Mouse (Mus musculus): ENCODE measurements at regions not wholly inside any gene's neighbourhood (a gene's known extent, or its start where the extent isn't known, plus 50 kb on each side); places are given as distances from the start of the nearest gene placed in this dataset.

- H3K27ac ChIP-seq (ENCODE audit: control insufficient read depth, insufficient read depth, low read length): no peak overlapping the region
- 81% methylated on average over 2 of the region's 2 CpGs for WGBS
- no peak for DNase-seq
- no peaks in the 10 kb centered on the region for H3K27me3 ChIP-seq (ENCODE audit: control insufficient read depth, insufficient read depth, low read length)
- H3K4me3 ChIP-seq (ENCODE audit: control insufficient read depth, insufficient read depth, low read length): no peak overlapping the region
- no peaks in the 10 kb centered on the region for H3K36me3 ChIP-seq (ENCODE audit: control insufficient read depth, insufficient read depth, low read length)
- no peaks in the 10 kb centered on the region for H3K4me1 ChIP-seq (replicated peaks; ENCODE audit: control insufficient read depth, insufficient read depth, low read length)
- TF ChIP-seq POLR2A (IDR thresholded peaks at IDR 0.05; ENCODE audit: control insufficient read depth, extremely low read depth, insufficient read depth, low read length, poor library complexity) (no peak), CTCF (IDR thresholded peaks at IDR 0.05; ENCODE audit: borderline replicate concordance, control insufficient read depth, extremely low read depth, insufficient read depth, low read length, poor library complexity) (no peak)
Observed at GRCm38 (mm10) chr2:75357516-75357915, 301.5 kb upstream of the Hnrnpa3 start.

GRCm38 (mm10) chr2:75360936-75361335 lies 298.1 kb upstream of the Hnrnpa3 start:
- WGBS: 89% methylated on average over 3 of the region's 3 CpGs
- no peaks in the 10 kb centered on the region for H3K36me3 ChIP-seq (ENCODE audit: control insufficient read depth, insufficient read depth, low read length)
- no peak for DNase-seq
- no peaks in the 10 kb centered on the region for H3K27me3 ChIP-seq (ENCODE audit: control insufficient read depth, insufficient read depth, low read length)
- TF ChIP-seq CTCF (IDR thresholded peaks at IDR 0.05; ENCODE audit: borderline replicate concordance, control insufficient read depth, extremely low read depth, insufficient read depth, low read length, poor library complexity): no peak
- no peak overlapping the region for H3K27ac ChIP-seq (ENCODE audit: control insufficient read depth, insufficient read depth, low read length)
- no peak overlapping the region for H3K4me3 ChIP-seq (ENCODE audit: control insufficient read depth, insufficient read depth, low read length)
- no peaks in the 10 kb centered on the region for H3K4me1 ChIP-seq (replicated peaks; ENCODE audit: control insufficient read depth, insufficient read depth, low read length)

DNA sequence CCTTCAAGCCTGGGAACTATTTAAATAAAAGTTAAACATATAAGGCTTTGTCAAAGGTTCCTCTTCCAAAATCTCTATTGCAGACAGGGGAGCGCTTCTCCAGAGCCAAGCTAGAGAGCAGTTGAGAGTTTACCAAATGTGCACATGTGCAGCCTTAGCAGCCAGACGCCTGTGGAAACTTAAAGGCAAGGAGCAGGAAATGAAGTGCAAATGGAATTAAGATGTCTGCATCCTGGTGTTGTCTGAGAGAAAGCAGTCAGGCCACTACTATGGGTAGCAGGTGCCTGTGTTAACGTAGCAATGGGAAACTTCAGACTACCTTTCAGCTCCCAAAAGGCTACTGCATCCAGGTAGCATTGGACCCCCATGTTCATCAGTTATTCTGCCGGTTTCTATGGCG lies 282.4 kb upstream of the Hnrnpa3 start:
- no peak for DNase-seq
- no peaks in the 10 kb centered on the region for H3K4me1 ChIP-seq (replicated peaks; ENCODE audit: control insufficient read depth, insufficient read depth, low read length)
- no peak overlapping the region for H3K4me3 ChIP-seq (ENCODE audit: control insufficient read depth, insufficient read depth, low read length)
- no peaks in the 10 kb centered on the region for H3K27me3 ChIP-seq (ENCODE audit: control insufficient read depth, insufficient read depth, low read length)
- no peak for TF ChIP-seq CTCF (IDR thresholded peaks at IDR 0.05; ENCODE audit: borderline replicate concordance, control insufficient read depth, extremely low read depth, insufficient read depth, low read length, poor library complexity)
- no peak for TF ChIP-seq POLR2A (IDR thresholded peaks at IDR 0.05; ENCODE audit: control insufficient read depth, extremely low read depth, insufficient read depth, low read length, poor library complexity)
- 93% methylated on average over 5 of the region's 5 CpGs for WGBS
- H3K36me3 ChIP-seq (ENCODE audit: control insufficient read depth, insufficient read depth, low read length): no peaks in the 10 kb centered on the region
- no peak overlapping the region for H3K27ac ChIP-seq (ENCODE audit: control insufficient read depth, insufficient read depth, low read length)

DNA sequence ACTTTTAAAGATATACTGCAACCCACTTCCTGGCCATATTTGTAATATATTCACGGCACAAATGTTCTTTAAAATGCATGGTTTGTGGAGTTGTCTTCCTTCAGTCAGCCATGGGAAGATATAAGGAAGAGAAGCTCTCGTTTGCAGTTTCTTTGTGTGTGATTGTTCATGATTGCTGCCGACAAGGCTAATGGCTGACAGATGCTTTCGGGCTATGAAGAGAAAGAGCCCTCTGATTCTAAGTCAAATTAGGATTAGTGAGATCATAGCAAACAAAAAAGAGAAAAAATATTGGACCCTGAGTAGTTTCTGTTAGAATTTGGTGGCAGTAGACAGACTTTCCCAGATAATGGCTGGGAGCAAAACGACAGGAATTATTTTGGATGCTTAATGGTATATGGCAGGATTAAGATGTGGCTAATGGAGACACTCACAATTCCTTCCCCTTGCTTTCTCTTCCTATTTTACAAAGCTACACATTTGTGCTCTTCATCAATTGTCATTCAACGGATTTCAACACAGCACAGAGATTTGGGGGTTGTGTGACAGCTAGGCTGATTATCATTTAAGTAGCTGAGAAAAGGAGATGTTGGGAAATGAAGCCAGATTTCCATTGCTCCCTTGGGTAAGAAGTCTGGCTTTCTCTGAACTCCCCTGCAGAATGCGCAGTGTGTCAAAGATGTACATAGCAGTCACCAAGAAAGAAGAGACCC lies 273.4 kb upstream of the Hnrnpa3 start:
- no peaks in the 10 kb centered on the region for H3K4me1 ChIP-seq (replicated peaks; ENCODE audit: control insufficient read depth, insufficient read depth, low read length)
- no peak overlapping the region for H3K4me3 ChIP-seq (ENCODE audit: control insufficient read depth, insufficient read depth, low read length)
- no peak for DNase-seq
- no peaks in the 10 kb centered on the region for H3K36me3 ChIP-seq (ENCODE audit: control insufficient read depth, insufficient read depth, low read length)
- 83% methylated on average over 7 of the region's 7 CpGs for WGBS
- no peak overlapping the region for H3K27ac ChIP-seq (ENCODE audit: control insufficient read depth, insufficient read depth, low read length)
- TF ChIP-seq CTCF (IDR thresholded peaks at IDR 0.05; ENCODE audit: borderline replicate concordance, control insufficient read depth, extremely low read depth, insufficient read depth, low read length, poor library complexity) (no peak), POLR2A (IDR thresholded peaks at IDR 0.05; ENCODE audit: control insufficient read depth, extremely low read depth, insufficient read depth, low read length, poor library complexity) (no peak)
- no peaks in the 10 kb centered on the region for H3K27me3 ChIP-seq (ENCODE audit: control insufficient read depth, insufficient read depth, low read length)

- no peaks in the 10 kb centered on the region for H3K36me3 ChIP-seq (ENCODE audit: control insufficient read depth, insufficient read depth, low read length)
Observed at GRCm38 (mm10) chr2:75386636-75387035, 272.4 kb upstream of the Hnrnpa3 start.

GRCm38 (mm10) chr2:75392041-75392440 lies 267.0 kb upstream of the Hnrnpa3 start:
- Histone ChIP-seq H3K4me1 (replicated peaks; ENCODE audit: control insufficient read depth, insufficient read depth, low read length) (no peaks in the 10 kb centered on the region), H3K27me3 (ENCODE audit: control insufficient read depth, insufficient read depth, low read length) (no peaks in the 10 kb centered on the region), H3K4me3 (ENCODE audit: control insufficient read depth, insufficient read depth, low read length) (no peak overlapping the region), H3K27ac (ENCODE audit: control insufficient read depth, insufficient read depth, low read length) (no peak overlapping the region), H3K36me3 (ENCODE audit: control insufficient read depth, insufficient read depth, low read length) (no peaks in the 10 kb centered on the region)
- DNase-seq: no peak
- TF ChIP-seq CTCF (IDR thresholded peaks at IDR 0.05; ENCODE audit: borderline replicate concordance, control insufficient read depth, extremely low read depth, insufficient read depth, low read length, poor library complexity): no peak
- TF ChIP-seq POLR2A (IDR thresholded peaks at IDR 0.05; ENCODE audit: control insufficient read depth, extremely low read depth, insufficient read depth, low read length, poor library complexity): no peak
- 96% methylated on average over 3 of the region's 3 CpGs for WGBS

More at GRCm38 (mm10) chr2:75386636-75387035, 272.4 kb upstream of the Hnrnpa3 start:
- TF ChIP-seq CTCF (IDR thresholded peaks at IDR 0.05; ENCODE audit: borderline replicate concordance, control insufficient read depth, extremely low read depth, insufficient read depth, low read length, poor library complexity): no peak
- Histone ChIP-seq H3K27me3 (ENCODE audit: control insufficient read depth, insufficient read depth, low read length) (no peaks in the 10 kb centered on the region), H3K27ac (ENCODE audit: control insufficient read depth, insufficient read depth, low read length) (no peak overlapping the region), H3K4me1 (replicated peaks; ENCODE audit: control insufficient read depth, insufficient read depth, low read length) (no peaks in the 10 kb centered on the region), H3K4me3 (ENCODE audit: control insufficient read depth, insufficient read depth, low read length) (no peak overlapping the region)
- no peak for DNase-seq
- 99% methylated on average over 3 of the region's 3 CpGs for WGBS
